Comparison of ENCODE assay signal across 8 mouse cellular contexts in genomic region chr3:108226558-108227350, GRCm38 (mm10). TPM values are rescaled to one million over a fixed set of nuclear protein-coding genes. Genes with fewer than 3 reads are reported as not detected.
DNase-seq lines count a peak whose midpoint lies in the region; ATAC-seq and TF ChIP-seq lines count a peak whose summit lies in the region.

Gene Sypl2, minus strand, starts transcription at chr3:108226648.

- peaks cover 55% of the 10 kb centered on the region for H3K27me3 ChIP-seq in intestine, embryonic 14.5 days (replicated peaks; ENCODE audit: control insufficient read depth, insufficient read depth, low read length)
- H3K27me3 ChIP-seq in liver, postnatal 0 days (ENCODE audit: insufficient read depth, low read length) = peaks cover 48% of the 10 kb centered on the region
- peaks cover 68% of the 10 kb centered on the region for H3K27me3 ChIP-seq in neural tube, embryonic 13.5 days

- TF ChIP-seq EP300 in liver, postnatal 0 days (IDR thresholded peaks at IDR 0.05; ENCODE audit: low read depth) = no peak

- no peak for TF ChIP-seq CTCF in liver, postnatal 0 days (IDR thresholded peaks at IDR 0.05; ENCODE audit: low read depth)

- H3K4me2 ChIP-seq in intestine, embryonic 14.5 days (ENCODE audit: low read length) = peak within 1 kb of the TSS; percentile 71
- H3K4me2 ChIP-seq in liver, postnatal 0 days (ENCODE audit: low read depth, low read length) = peak within 1 kb of the TSS; percentile 75
- peak within 1 kb of the TSS; percentile 56 for H3K4me2 ChIP-seq in neural tube, embryonic 13.5 days

- WGBS in intestine, embryonic 14.5 days = 6% methylated on average over 43 of the region's 44 CpGs
- WGBS in liver, postnatal 0 days (ENCODE audit: insufficient replicate concordance) = 5% methylated on average over 44 of the region's 44 CpGs
- WGBS in neural tube, embryonic 13.5 days = 2% methylated on average over 44 of the region's 44 CpGs

- DNase-seq in cerebellum, postnatal 14 days = peak; percentile 25 to 51
- no peak for DNase-seq in cerebellum, adult 9-10 months
- peak; percentile 59 for DNase-seq in adrenal gland, postnatal 25 days
- DNase-seq in gastrocnemius, adult 8-10 months (ENCODE audit: low spot score in 2 of 2) = peak; percentile 69 to 85
- peak; percentile 78 for DNase-seq in intestine, embryonic 14.5 days (ENCODE audit: low spot score)
- peak; percentile 43 for DNase-seq in liver, postnatal 0 days
- DNase-seq in spleen, postnatal 36 days (ENCODE audit: low spot score in 2 of 2) = no peak

- H3K36me3 ChIP-seq in intestine, embryonic 14.5 days (ENCODE audit: control insufficient read depth, insufficient read depth, low read length) = no peaks in the 10 kb centered on the region
- H3K36me3 ChIP-seq in liver, postnatal 0 days (replicated peaks; ENCODE audit: insufficient read depth, low read length) = no peaks in the 10 kb centered on the region
- no peaks in the 10 kb centered on the region for H3K36me3 ChIP-seq in neural tube, embryonic 13.5 days

- H3K4me3 ChIP-seq in intestine, embryonic 14.5 days (ENCODE audit: low read depth, low read length) = peak within 1 kb of the TSS; percentile 40
- peak within 1 kb of the TSS; percentile 47 for H3K4me3 ChIP-seq in liver, postnatal 0 days (ENCODE audit: low read depth, low read length)
- H3K4me3 ChIP-seq in neural tube, embryonic 13.5 days = peak within 1 kb of the TSS; percentile 34

- peak; percentile 55; the same call in 1 of the 2 replicates for ATAC-seq in intestine, embryonic 14.5 days (replicated peaks; ENCODE audit: low FRiP score, low TSS enrichment, low read depth)
- ATAC-seq in liver, postnatal 0 days = peak; percentile 23; the same call in 1 of the 2 replicates
- no peak for ATAC-seq in neural tube, embryonic 13.5 days (ENCODE audit: low read depth)

- no peak within 1 kb of the TSS for H3K27ac ChIP-seq in intestine, embryonic 14.5 days (ENCODE audit: low read depth)
- no peak within 1 kb of the TSS for H3K27ac ChIP-seq in liver, postnatal 0 days (ENCODE audit: low read depth)
- no peak within 1 kb of the TSS for H3K27ac ChIP-seq in neural tube, embryonic 13.5 days (replicated peaks)

- H3K4me1 ChIP-seq in intestine, embryonic 14.5 days (replicated peaks; ENCODE audit: control insufficient read depth, insufficient read depth, low read length) = 0 out of 2 replicates have a peak, but pooled peaks cover 4% of the 10 kb centered on the region
- peaks cover 9% of the 10 kb centered on the region for H3K4me1 ChIP-seq in liver, postnatal 0 days (ENCODE audit: insufficient read depth)
- H3K4me1 ChIP-seq in neural tube, embryonic 13.5 days (replicated peaks) = peaks cover 15% of the 10 kb centered on the region

- H3K9me3 ChIP-seq in intestine, embryonic 14.5 days (ENCODE audit: control insufficient read depth, low read length) = no peaks in the 10 kb centered on the region
- no peaks in the 10 kb centered on the region for H3K9me3 ChIP-seq in liver, postnatal 0 days (ENCODE audit: low read length)
- H3K9me3 ChIP-seq in neural tube, embryonic 13.5 days = no peaks in the 10 kb centered on the region

- H3K9ac ChIP-seq in intestine, embryonic 14.5 days (ENCODE audit: low read length) = peak within 1 kb of the TSS; percentile 37
- H3K9ac ChIP-seq in liver, postnatal 0 days (replicated peaks) = no peak within 1 kb of the TSS
- H3K9ac ChIP-seq in neural tube, embryonic 13.5 days = peak within 1 kb of the TSS; percentile 39

RNA-seq across cellular contexts. Expression of gene Sypl2, which starts in this region (rescaled TPM):
- 0.15 and 0.38 TPM in 2 replicates for total RNA-seq in adrenal gland, postnatal 25 days (2021)
- total RNA-seq in gastrocnemius, adult 8-10 months (2022) = 100 to 1,000 TPM; 240 to 296 (median 244) TPM
- polyA plus RNA-seq in intestine, embryonic 14.5 days (2014; fragmentation: Nextera tagmentation; extraction: Ambion mirVana) = 0.08 and 0.36 TPM in 2 replicates
- 0.05 and 0.79 TPM in 2 replicates for polyA plus RNA-seq in liver, postnatal 0 days (2015; fragmentation: Nextera tagmentation; extraction: Ambion mirVana)
- polyA plus RNA-seq in neural tube, embryonic 13.5 days (2015; fragmentation: Nextera tagmentation; extraction: Ambion mirVana) = 0.14 and 0.71 TPM in 2 replicates

Comparison
In these comparisons a context has a peak if more than half of its experiments do, and no peak if none do; other contexts are left out.
1. RNA of gene Sypl2 (total RNA-seq): 240 to 296 TPM in gastrocnemius, adult 8-10 months; 0.15 to 0.38 TPM in adrenal gland, postnatal 25 days; every median in the first group is over 100 times any median in the second.
2. DNase-seq: peak in cerebellum, postnatal 14 days (2 of 2) and gastrocnemius, adult 8-10 months (2 of 2); none in cerebellum, adult 9-10 months (single experiment) and spleen, postnatal 36 days (0 of 2).
3. Peak in DNase-seq in adrenal gland, postnatal 25 days; RNA of the gene not detected or under 1 TPM.
4. Peak in DNase-seq, ATAC-seq, H3K4me3 ChIP-seq, H3K9ac ChIP-seq and H3K4me2 ChIP-seq in intestine, embryonic 14.5 days; RNA of the gene not detected or under 1 TPM.
5. Peak in DNase-seq, ATAC-seq, H3K4me3 ChIP-seq and H3K4me2 ChIP-seq in liver, postnatal 0 days; RNA of the gene not detected or under 1 TPM.
6. Peak in every context shown above with its lines, with median percentiles within 50 percentile points of each other: H3K4me2 ChIP-seq and H3K4me3 ChIP-seq.